ENCODE assay signal across 24 mouse cellular contexts in genomic region chr12:85479190-85479589, GRCm38 (mm10). TPM values are rescaled to one million over a fixed set of nuclear protein-coding genes. Genes with fewer than 3 reads are reported as not detected.
DNase-seq lines count a peak whose midpoint lies in the region; ATAC-seq and TF ChIP-seq lines count a peak whose summit lies in the region.
"Had no signal": no experiment of that assay in that cellular context is flagged by ENCODE, and none has a peak within 500 bp of the region (broad histone marks: within the 10 kb centered on the region; RNA-seq: fewer than 3 reads in every experiment).

No protein-coding gene starts in this region.

- peaks cover 7% of the 10 kb centered on the region for H3K4me1 ChIP-seq in limb, embryonic 11.5 days (ENCODE audit: control insufficient read depth, insufficient read depth, low read length)
- peaks cover 36% of the 10 kb centered on the region for H3K4me1 ChIP-seq in limb, embryonic 10.5 days
- peaks cover 6 to 13% of the 10 kb centered on the region in 2 experiments; a peak in 3 of 4 replicates for H3K4me1 ChIP-seq in CH12.LX (ENCODE audit: control insufficient read depth in 1 of 2, insufficient read depth in 2 of 2)
- H3K4me1 ChIP-seq in hindbrain, embryonic 12.5 days, result peaks cover 15% of the 10 kb centered on the region

- no peak for TF ChIP-seq RAD21 in CH12.LX (IDR thresholded peaks at IDR 0.05; ENCODE audit: low read depth, low read length)

- no peak overlapping the region for H3K9ac ChIP-seq in limb, embryonic 11.5 days (ENCODE audit: low read length)
- H3K9ac ChIP-seq in CH12.LX (ENCODE audit: insufficient read depth, low read depth), result no peak overlapping the region
- no peak overlapping the region for H3K9ac ChIP-seq in hindbrain, embryonic 12.5 days
- H3K9ac ChIP-seq: embryonic facial prominence, embryonic 13.5 days; forebrain, embryonic 12.5 days; forebrain, embryonic 15.5 days; hindbrain, embryonic 13.5 days had no signal

- dilution Hi-C loops in CH12.LX (cut with MboI; ENCODE audit: extremely low pct_ligation_motif_present, extremely low pct_unique_long_range_greater_than_20kb, low sequenced_read_pairs), result no loop called here

- in situ Hi-C loops in CH12.LX (cut with MboI; ENCODE audit: low pct_ligation_motif_present, low pct_unique_long_range_greater_than_20kb, low sequenced_read_pairs), result loop anchor here (25.0 kb wide), 1 partner anchor 317 kb away; the partner anchor contains the start of gene Rps6kl1

- H3K27ac ChIP-seq in limb, embryonic 11.5 days (replicated peaks; ENCODE audit: low read depth, low read length), result no peak overlapping the region
- H3K27ac ChIP-seq in limb, embryonic 10.5 days, result no peak overlapping the region
- H3K27ac ChIP-seq in CH12.LX (ENCODE audit: insufficient read depth, low read depth), result no peak overlapping the region
- no peak overlapping the region for H3K27ac ChIP-seq in hindbrain, embryonic 12.5 days
- H3K27ac ChIP-seq: embryonic facial prominence, embryonic 10.5 days; embryonic facial prominence, embryonic 13.5 days; forebrain, embryonic 12.5 days; forebrain, embryonic 15.5 days; hindbrain, embryonic 13.5 days had no signal

- TF ChIP-seq CTCF in CH12.LX (conservative IDR thresholded peaks at IDR 0.05 in 1 of 2, IDR thresholded peaks at IDR 0.05 in 1 of 2; ENCODE audit: low read depth in 2 of 2, low read length in 2 of 2), result no peak

- H3K79me2 ChIP-seq in CH12.LX (replicated peaks; ENCODE audit: control insufficient read depth, extremely low read depth, insufficient read depth, poor library complexity, severe bottlenecking), result no peaks in the 10 kb centered on the region

- H3K27me3 ChIP-seq in limb, embryonic 11.5 days (ENCODE audit: control insufficient read depth, insufficient read depth, low read length), result peaks cover 18% of the 10 kb centered on the region
- peaks cover 38% of the 10 kb centered on the region for H3K27me3 ChIP-seq in limb, embryonic 10.5 days (ENCODE audit: low read depth, poor library complexity, severe bottlenecking)
- H3K27me3 ChIP-seq in CH12.LX (replicated peaks), result peaks cover 62% of the 10 kb centered on the region
- peaks cover 34% of the 10 kb centered on the region for H3K27me3 ChIP-seq in hindbrain, embryonic 12.5 days

- no peaks in the 10 kb centered on the region for H3K9me3 ChIP-seq in limb, embryonic 11.5 days (ENCODE audit: control insufficient read depth, low read length)
- H3K9me3 ChIP-seq in limb, embryonic 10.5 days (replicated peaks), result no peaks in the 10 kb centered on the region
- no peaks in the 10 kb centered on the region for H3K9me3 ChIP-seq in CH12.LX (replicated peaks; ENCODE audit: low read length)
- no peaks in the 10 kb centered on the region for H3K9me3 ChIP-seq in hindbrain, embryonic 12.5 days (replicated peaks)
- H3K9me3 ChIP-seq: embryonic facial prominence, embryonic 10.5 days; embryonic facial prominence, embryonic 13.5 days; forebrain, embryonic 12.5 days; forebrain, embryonic 15.5 days; hindbrain, embryonic 13.5 days had no signal

- no peak overlapping the region for H3K4me3 ChIP-seq in limb, embryonic 11.5 days (ENCODE audit: low read depth, low read length)
- no peak overlapping the region for H3K4me3 ChIP-seq in limb, embryonic 10.5 days
- no peak overlapping the region for H3K4me3 ChIP-seq in CH12.LX (replicated peaks in 1 of 3; ENCODE audit: low read depth in 2 of 3, low read length in 2 of 3, poor library complexity in 1 of 3)
- no peak overlapping the region for H3K4me3 ChIP-seq in hindbrain, embryonic 12.5 days
- H3K4me3 ChIP-seq: embryonic facial prominence, embryonic 10.5 days; embryonic facial prominence, embryonic 13.5 days; erythroblast, embryonic 14.5 days; forebrain, embryonic 12.5 days; forebrain, embryonic 15.5 days; hindbrain, embryonic 13.5 days had no signal

- no peak overlapping the region for H3K4me2 ChIP-seq in limb, embryonic 11.5 days (ENCODE audit: low read depth, severe bottlenecking)
- H3K4me2 ChIP-seq in CH12.LX (ENCODE audit: insufficient read depth, low read depth, poor library complexity, severe bottlenecking), result peak overlapping the region; percentile 30; the same call in 1 of the 2 replicates
- H3K4me2 ChIP-seq in hindbrain, embryonic 12.5 days (replicated peaks), result no peak overlapping the region
- H3K4me2 ChIP-seq: embryonic facial prominence, embryonic 13.5 days; forebrain, embryonic 12.5 days; forebrain, embryonic 15.5 days; heart, embryonic 11.5 days; hindbrain, embryonic 13.5 days had no signal

- WGBS in limb, embryonic 11.5 days, result 32% methylated on average over 3 of the region's 3 CpGs
- WGBS in limb, embryonic 10.5 days, result 28% methylated on average over 3 of the region's 3 CpGs
- WGBS in hindbrain, embryonic 12.5 days, result 54% methylated on average over 3 of the region's 3 CpGs

- TF ChIP-seq EP300 in CH12.LX (IDR thresholded peaks at IDR 0.05; ENCODE audit: low read length), result no peak

- no peaks in the 10 kb centered on the region for H3K36me3 ChIP-seq in limb, embryonic 11.5 days (ENCODE audit: control insufficient read depth, insufficient read depth, low read length)
- no peaks in the 10 kb centered on the region for H3K36me3 ChIP-seq in limb, embryonic 10.5 days
- H3K36me3 ChIP-seq in CH12.LX (replicated peaks in 1 of 2; ENCODE audit: control insufficient read depth in 1 of 2, insufficient read depth in 1 of 2, low read length in 1 of 2), result no peaks in the 10 kb centered on the region
- H3K36me3 ChIP-seq in hindbrain, embryonic 12.5 days, result no peaks in the 10 kb centered on the region
- H3K36me3 ChIP-seq: embryonic facial prominence, embryonic 10.5 days; embryonic facial prominence, embryonic 13.5 days; forebrain, embryonic 12.5 days; forebrain, embryonic 15.5 days; hindbrain, embryonic 13.5 days had no signal

- no peak for TF ChIP-seq POLR2A in CH12.LX (IDR thresholded peaks at IDR 0.05; ENCODE audit: low read depth, low read length)

- ATAC-seq in limb, embryonic 11.5 days (ENCODE audit: insufficient number of reproducible peaks, low FRiP score, low TSS enrichment, low read depth), result no peak
- no peak for ATAC-seq in hindbrain, embryonic 12.5 days (ENCODE audit: low FRiP score)
- ATAC-seq: CD4-positive, CD25-positive, alpha-beta regulatory T cell, adult 4 months; forebrain, embryonic 15.5 days; hindbrain, embryonic 16.5 days had no signal

- DNase-seq in limb, embryonic 11.5 days (ENCODE audit: low spot score), result peak; percentile 40
- no peak for DNase-seq in limb, embryonic 10.5 days (ENCODE audit: low spot score)
- DNase-seq in CH12.LX (ENCODE audit: extremely low read depth), result no peak
- peak; percentile 67 for DNase-seq in Muller cell, postnatal 12 days (ENCODE audit: inconsistent ontology term)
- DNase-seq in yolk sac, embryonic 10.5 days (ENCODE audit: low spot score), result peak; percentile 27
- DNase-seq: adrenal gland, adult 2 months; adrenal gland, postnatal 14 days; cerebellum, adult 11-12 months; cerebellum, adult 8-10 months; cerebellum, postnatal 10 days; cerebellum, postnatal 36 days; embryo, embryonic 11 days; gastrocnemius, postnatal 25 days; heart, adult 18-20 months had no signal

TF ChIP-seq in CH12.LX, 34 proteins besides CTCF, POLR2A, EP300 and RAD21:
- TF ChIP-seq UBTF (IDR thresholded peaks at IDR 0.05; ENCODE audit: low read depth, low read length), result no peak
- TF ChIP-seq CHD1 (IDR thresholded peaks at IDR 0.05; ENCODE audit: low read depth, low read length), result no peak
- TF ChIP-seq MEF2A (IDR thresholded peaks at IDR 0.05; ENCODE audit: borderline replicate concordance, low read depth, low read length), result no peak
- no peak for TF ChIP-seq NRF1 (IDR thresholded peaks at IDR 0.05; ENCODE audit: low read depth, low read length)
- no peak for TF ChIP-seq MAFK (IDR thresholded peaks at IDR 0.05; ENCODE audit: insufficient replicate concordance, low read length)
- TF ChIP-seq ELF1 (IDR thresholded peaks at IDR 0.05; ENCODE audit: low read depth, low read length), result no peak
- no peak for TF ChIP-seq MYC (IDR thresholded peaks at IDR 0.05; ENCODE audit: low read depth, low read length)
- TF ChIP-seq MAZ (IDR thresholded peaks at IDR 0.05; ENCODE audit: low read depth, low read length), result no peak
- no peak for TF ChIP-seq JUND (conservative IDR thresholded peaks at IDR 0.05; ENCODE audit: low read depth, low read length)
- no peak for TF ChIP-seq POLR2AphosphoS2 (IDR thresholded peaks at IDR 0.05; ENCODE audit: low read depth, low read length)
- TF ChIP-seq E2F4 (IDR thresholded peaks at IDR 0.05; ENCODE audit: insufficient replicate concordance, low read depth, low read length), result no peak
- no peak for TF ChIP-seq SIN3A (IDR thresholded peaks at IDR 0.05; ENCODE audit: low read length)
- TF ChIP-seq USF2 (conservative IDR thresholded peaks at IDR 0.05; ENCODE audit: low read depth, low read length), result no peak

RNA-seq across cellular contexts. Expression of gene Fos, which starts 5.5 kb away (rescaled TPM):
- 0.89 and 1.2 TPM in 2 replicates for polyA plus RNA-seq in limb, embryonic 11.5 days (2014; fragmentation: Nextera tagmentation; extraction: Ambion mirVana)
- polyA plus RNA-seq in limb, embryonic 10.5 days (2016; fragmentation: Nextera tagmentation; extraction: Ambion mirVana), result 0.76 and 0.80 TPM in 2 replicates
- total RNA-seq in CH12.LX (2012; rRNA removed) (0.17 and 0.21 TPM in 2 replicates), CH12.LX (2014; rRNA removed) (0.20 and 0.76 TPM in 2 replicates)
- polyA plus RNA-seq in CH12.LX (2012; ENCODE audit: insufficient read length, low read depth), result 0.11 and 0.26 TPM in 2 replicates
- 2.4 and 2.7 TPM in 2 replicates for polyA plus RNA-seq in hindbrain, embryonic 12.5 days (2016; fragmentation: Nextera tagmentation; extraction: Ambion mirVana)

Comparison
In these comparisons a context has a peak if more than half of its experiments do, and no peak if none do; other contexts are left out.
1. DNase-seq: peak in limb, embryonic 11.5 days (single experiment), Muller cell, postnatal 12 days (single experiment) and yolk sac, embryonic 10.5 days (single experiment); none in limb, embryonic 10.5 days (single experiment) and CH12.LX (single experiment).